Mouse (Mus musculus): ENCODE results near the gene Ace.

DNA sequence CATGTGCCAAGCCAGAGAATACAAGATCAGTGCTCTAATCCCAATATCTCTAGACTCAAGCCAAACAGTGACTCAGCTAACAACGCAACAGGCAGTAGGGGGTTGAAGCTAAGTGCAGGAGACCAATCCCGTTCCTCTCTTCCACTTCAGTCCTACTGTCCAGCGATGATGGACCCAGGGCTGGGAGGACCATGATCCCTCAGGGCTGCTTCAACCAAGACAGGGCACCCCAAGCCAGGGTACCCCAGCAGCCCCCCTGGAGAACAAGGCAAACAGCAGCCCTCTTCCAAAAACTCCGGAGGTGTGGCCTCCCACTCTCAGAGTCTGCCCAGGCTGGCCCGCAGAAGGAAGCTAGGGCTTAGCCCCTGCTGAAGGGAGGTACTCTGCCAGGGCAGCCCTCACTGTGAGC lies 33.4 kb upstream of the Ace start:
- TF ChIP-seq POLR2A (IDR thresholded peaks at IDR 0.05; ENCODE audit: borderline replicate concordance, low read depth, low read length) (no peak), CTCF (IDR thresholded peaks at IDR 0.05; ENCODE audit: low read depth, low read length) (no peak)

All from bone marrow macrophage, adult 2 months (primary cell).